Mouse (Mus musculus) Muller cell, postnatal 12 days (primary cell): ENCODE data around the gene Lmf2.

ENCODE experiments used
- DNase-seq: peaks from one replicate; pipeline ENCODE4 v3.0.0-alpha.2; 2015; ENCODE audit errors: inconsistent ontology term

Lmf2 gene

GRCm38 (mm10) chr15:89355241-89356187 is at the start of gene Lmf2, which contains the start of gene Ncaph2:
Gene Lmf2, minus strand, starts transcription at chr15:89355659.
Gene Ncaph2, plus strand, starts transcription at chr15:89355719.
- DNase-seq: peak; percentile 97

GRCm38 (mm10) chr15:89404831-89405623 is 49.6 kb upstream of the Lmf2 start:
- DNase-seq: no peak

- no peak for DNase-seq
These were observed 47.0 kb upstream of the Lmf2 start for GRCm38 (mm10) chr15:89402471-89402870.

GRCm38 (mm10) chr15:89399716-89400115 is 44.3 kb upstream of the Lmf2 start:
- DNase-seq: no peak

GRCm38 (mm10) chr15:89398146-89398545 is 42.7 kb upstream of the Lmf2 start:
- DNase-seq: no peak

- no peak for DNase-seq
These were observed 41.4 kb upstream of the Lmf2 start for GRCm38 (mm10) chr15:89396883-89397282.

GRCm38 (mm10) chr15:89390081-89390480 is 34.6 kb upstream of the Lmf2 start:
- DNase-seq: no peak

DNA sequence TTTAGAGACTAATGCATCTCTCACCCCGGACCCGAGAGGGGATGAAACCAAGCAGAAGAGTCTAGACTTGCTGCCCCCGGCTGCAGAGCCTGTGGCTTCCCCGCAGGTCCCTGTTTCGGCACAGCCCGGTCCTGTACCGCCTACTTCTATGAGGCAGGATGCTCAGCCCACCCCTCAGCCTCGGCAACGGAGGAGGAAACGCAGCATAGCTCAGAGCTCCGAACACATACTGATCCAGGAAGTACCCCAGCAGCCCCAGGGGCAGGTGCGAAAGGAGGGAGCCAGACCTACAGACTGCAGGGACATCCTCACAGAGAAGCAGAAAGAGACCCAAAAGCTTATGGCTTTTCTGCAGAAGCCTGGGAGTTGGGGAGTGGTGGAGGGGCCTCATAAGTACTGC is 31.7 kb upstream of the Lmf2 start:
- DNase-seq: no peak

- DNase-seq: no peak
These were observed 29.2 kb upstream of the Lmf2 start, which contains the start of gene Klhdc7b for GRCm38 (mm10) chr15:89384617-89385016. Gene Klhdc7b, plus strand, starts transcription at chr15:89384917.

DNA sequence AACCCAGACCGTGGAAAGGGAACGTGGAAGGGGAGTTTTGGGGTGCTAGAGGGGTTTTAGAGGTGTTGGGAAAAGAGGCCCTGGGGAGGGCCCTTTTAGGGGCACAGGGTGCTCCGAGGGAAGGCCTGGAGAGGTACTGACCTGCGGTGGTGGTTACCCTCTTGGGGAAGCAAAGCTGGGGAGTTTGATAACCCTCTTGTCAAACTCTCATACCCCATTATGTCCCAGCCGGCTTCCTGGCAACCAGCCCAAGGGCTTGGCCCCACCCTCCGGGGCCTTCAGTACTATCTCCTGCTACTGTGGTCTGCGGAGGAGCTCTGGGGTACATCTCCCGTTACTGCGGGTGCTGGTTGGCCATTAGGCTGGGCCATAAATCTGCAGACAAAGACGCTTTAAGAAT is 24.0 kb upstream of the Lmf2 start:
- DNase-seq: no peak

- DNase-seq: peak; percentile 39
These were observed 23.5 kb upstream of the Lmf2 start, which contains the start of gene Odf3b for GRCm38 (mm10) chr15:89378831-89379401. Gene Odf3b, minus strand, starts transcription at chr15:89379282.

GRCm38 (mm10) chr15:89377938-89378828 is 22.7 kb upstream of the Lmf2 start:
- DNase-seq: no peak

DNA sequence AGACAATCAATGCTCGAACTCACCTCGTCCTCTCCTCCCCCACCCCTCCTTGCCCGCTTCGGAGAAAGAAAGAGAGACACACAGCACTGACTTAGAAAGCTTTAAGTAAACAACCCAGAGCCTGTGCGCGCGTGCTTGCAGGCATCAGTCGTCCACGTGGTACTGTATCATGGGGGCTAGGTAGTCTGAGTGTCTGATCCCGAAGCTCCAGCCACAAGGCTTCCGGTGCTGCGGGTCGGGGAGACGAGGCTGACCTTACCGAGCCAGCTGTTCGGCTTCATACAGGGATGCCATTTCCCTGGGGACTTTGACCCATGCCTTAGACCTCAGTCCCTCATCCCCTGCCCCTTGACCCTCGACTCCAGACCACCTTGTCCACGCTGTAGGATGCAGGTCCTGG is 21.9 kb upstream of the Lmf2 start:
- DNase-seq: no peak

- DNase-seq: no peak
These were observed 21.5 kb upstream of the Lmf2 start, which contains the start of gene Tymp for GRCm38 (mm10) chr15:89376957-89377356. Gene Tymp, minus strand, starts transcription at chr15:89377039.

GRCm38 (mm10) chr15:89376040-89376439 is 20.6 kb upstream of the Lmf2 start:
- DNase-seq: no peak

- no peak for DNase-seq
These were observed 19.5 kb upstream of the Lmf2 start for GRCm38 (mm10) chr15:89374801-89375534.

GRCm38 (mm10) chr15:89374340-89374739 is 18.9 kb upstream of the Lmf2 start:
- no peak for DNase-seq

DNA sequence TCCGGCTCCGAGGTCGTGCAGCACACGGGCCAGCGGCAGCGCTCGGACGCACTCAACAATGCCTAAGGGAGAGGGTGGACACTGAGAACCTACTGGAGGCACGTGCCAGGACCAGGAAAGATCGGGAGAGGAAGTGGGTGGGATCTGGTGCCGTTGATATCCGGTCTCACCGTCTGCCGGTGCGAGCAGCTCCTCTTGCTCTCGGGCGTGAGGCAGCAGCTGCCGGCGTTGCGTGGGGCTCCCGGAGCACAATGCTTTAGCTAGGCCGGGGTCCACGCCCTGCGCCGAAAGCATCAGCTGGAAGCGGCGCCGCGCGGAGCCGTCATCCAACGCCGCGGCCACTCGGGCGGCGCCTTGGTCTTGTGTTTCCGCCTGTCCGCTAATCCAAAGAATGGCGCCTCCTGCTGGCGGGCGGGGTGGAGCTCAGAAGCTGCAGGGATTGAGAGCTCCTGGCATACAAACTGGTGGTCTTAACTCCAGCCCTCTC is 18.3 kb upstream of the Lmf2 start, which contains the start of gene Sco2:
Sco2 (minus strand) TSS at position 85 of the 487 bp plus-strand sequence.
- DNase-seq: peak; percentile 93

DNA sequence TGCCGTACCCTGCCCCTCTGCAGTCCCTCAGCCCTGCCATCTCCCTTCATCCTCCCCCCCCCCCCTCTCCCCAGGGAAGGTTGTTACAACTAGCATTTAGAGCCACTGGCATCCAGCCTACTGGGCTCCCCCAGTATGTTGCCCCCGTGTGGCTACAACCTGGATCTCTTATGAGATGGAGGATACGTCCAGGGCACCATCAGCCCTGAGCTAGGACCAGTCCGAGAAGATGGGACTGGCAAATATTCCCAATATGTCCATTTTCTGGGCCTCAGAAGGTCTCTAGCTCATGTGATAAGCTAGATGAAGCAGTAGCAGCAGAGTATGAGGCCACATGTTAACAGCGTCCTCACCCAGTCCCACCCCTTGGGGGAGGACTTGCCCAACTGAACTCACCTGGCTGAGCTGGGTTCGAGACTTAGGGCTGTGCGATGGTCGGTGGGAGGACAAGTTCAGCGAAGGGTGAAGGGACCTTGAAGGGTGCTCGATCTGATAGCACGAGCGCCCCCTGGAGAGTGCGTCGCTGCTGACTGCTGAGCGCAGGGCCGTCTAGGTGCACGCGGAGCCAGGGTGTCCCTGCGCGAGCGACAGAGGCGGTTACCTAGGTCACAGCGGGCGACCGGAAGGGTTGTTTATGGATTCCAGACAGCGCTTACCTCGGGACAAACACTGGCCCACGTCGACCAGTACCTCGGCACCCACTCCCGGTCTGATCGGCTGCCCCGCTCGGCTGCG is 17.7 kb upstream of the Lmf2 start:
- DNase-seq: peak; percentile 81
